Mouse (Mus musculus): ENCODE results near the gene Ptov1.

- TF ChIP-seq POLR2A (IDR thresholded peaks at IDR 0.05; ENCODE audit: insufficient read length, low read depth) (no peak), USF1 (IDR thresholded peaks at IDR 0.05; ENCODE audit: low read depth) (no peak), MYOD1 (IDR thresholded peaks at IDR 0.05; ENCODE audit: control insufficient read depth in 1 of 3, insufficient read length in 2 of 3, low read depth in 2 of 3) (no peak), E2F4 (IDR thresholded peaks at IDR 0.05; ENCODE audit: insufficient read depth) (no peak), TCF12 (IDR thresholded peaks at IDR 0.05; ENCODE audit: insufficient read depth, poor library complexity, severe bottlenecking) (no peak), POLR2AphosphoS2 (IDR thresholded peaks at IDR 0.05; ENCODE audit: insufficient read length, low read depth) (peak; percentile 36), MYOG (IDR thresholded peaks at IDR 0.05; ENCODE audit: control insufficient read depth in 1 of 3, insufficient read depth in 1 of 3, insufficient read length in 2 of 3, low read depth in 2 of 3) (no peak), MAX (IDR thresholded peaks at IDR 0.05; ENCODE audit: low read depth) (no peak), SRF (IDR thresholded peaks at IDR 0.05; ENCODE audit: control insufficient read depth, insufficient read length, low read depth) (no peak), CEBPB (IDR thresholded peaks at IDR 0.05; ENCODE audit: insufficient read depth, poor library complexity, severe bottlenecking) (no peak), TCF3 (IDR thresholded peaks at IDR 0.05; ENCODE audit: insufficient read length, low read depth) (no peak)
Observed at GRCm38 (mm10) chr7:44853065-44853464, 16.5 kb downstream of the Ptov1 start.

Measured in myocyte (in vitro differentiated cells).